Mouse (Mus musculus): ENCODE measurements around the gene Dolpp1.

DNA sequence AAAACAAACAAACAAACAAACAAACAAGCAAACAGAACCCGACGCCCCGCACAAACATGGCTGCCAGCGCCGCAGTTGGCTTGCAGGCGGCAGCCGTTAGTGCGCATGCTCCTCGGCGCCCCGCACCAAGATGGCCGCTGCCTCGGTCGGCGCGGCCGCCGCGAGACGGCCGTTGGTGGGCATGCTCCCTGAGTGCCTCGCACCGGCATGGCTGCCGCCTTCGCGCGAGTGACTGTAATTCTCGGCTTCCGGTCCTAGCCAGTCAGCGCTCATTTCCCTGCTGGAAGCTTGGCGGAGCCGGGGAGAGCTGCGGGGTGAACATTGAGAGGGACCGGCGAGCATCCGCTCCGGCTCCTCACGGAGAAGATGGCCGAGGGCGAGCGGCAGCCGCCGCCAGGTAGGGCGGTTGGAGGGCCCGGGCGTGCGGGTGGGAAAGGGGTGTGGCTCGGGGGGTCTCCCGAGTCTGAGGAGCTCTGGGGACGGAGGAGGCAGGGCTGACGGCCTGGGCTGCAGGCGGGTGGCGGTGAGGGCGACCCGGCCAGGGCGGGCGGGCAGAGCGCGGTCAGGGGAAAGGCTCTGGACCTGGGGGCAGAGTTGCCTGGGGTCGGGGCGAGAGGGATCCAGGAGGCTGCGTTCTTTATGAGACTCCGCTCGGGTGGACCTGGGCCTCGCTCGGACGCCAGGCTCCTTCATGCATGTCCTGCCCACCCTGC lies 24.0 kb downstream of the Dolpp1 start, which contains the start of gene Ptpa:
- TF ChIP-seq GATA1 (IDR thresholded peaks at IDR 0.05; ENCODE audit: borderline replicate concordance, low read length) (no peak), FLI1 (IDR thresholded peaks at IDR 0.05; ENCODE audit: low read length) (no peak)

Measured in megakaryocyte, embryonic 14.5 days (primary cell).